21 mouse cellular contexts compared by ENCODE assay signal in genomic region chr12:40253241-40253640, GRCm38 (mm10). TPM values are rescaled to one million over a fixed set of nuclear protein-coding genes. Genes with fewer than 3 reads are reported as not detected.
DNase-seq lines count a peak whose midpoint lies in the region; ATAC-seq and TF ChIP-seq lines count a peak whose summit lies in the region.
"Had no signal": no experiment of that assay in that cellular context is flagged by ENCODE, and none has a peak within 500 bp of the region (broad histone marks: within the 10 kb centered on the region; RNA-seq: fewer than 3 reads in every experiment).

No protein-coding gene starts in this region.

- no peak for TF ChIP-seq POLR2A in MEL (IDR thresholded peaks at IDR 0.05; ENCODE audit: control insufficient read depth in 1 of 2, insufficient read depth in 1 of 2, low read depth in 1 of 2, low read length in 2 of 2, poor library complexity in 1 of 2)

- no peak overlapping the region for H3K4me3 ChIP-seq in MEL (ENCODE audit: control insufficient read depth in 1 of 2, insufficient read depth in 1 of 2, low read depth in 2 of 2, low read length in 2 of 2)
- H3K4me3 ChIP-seq in stomach, postnatal 0 days (ENCODE audit: low read depth, low read length) = no peak overlapping the region
- H3K4me3 ChIP-seq: heart, embryonic 10.5 days; liver, embryonic 12.5 days; midbrain, embryonic 12.5 days; neural tube, embryonic 15.5 days; stomach, embryonic 15.5 days had no signal

- H3K4me1 ChIP-seq in MEL (ENCODE audit: control insufficient read depth in 1 of 2, insufficient read depth in 2 of 2, low read length in 2 of 2) = peaks cover 5 to 12% of the 10 kb centered on the region in 2 experiments
- 0 out of 2 replicates have a peak, but pooled peaks cover 2% of the 10 kb centered on the region for H3K4me1 ChIP-seq in stomach, postnatal 0 days (replicated peaks; ENCODE audit: control insufficient read depth, insufficient read depth)
- H3K4me1 ChIP-seq: midbrain, embryonic 12.5 days; neural tube, embryonic 15.5 days; stomach, embryonic 15.5 days had no signal

- intact Hi-C loops in left cerebral cortex, postnatal 36 days (cut with DNase I) = no loop called here

- TF ChIP-seq EP300 in MEL (IDR thresholded peaks at IDR 0.05; ENCODE audit: low read depth in 1 of 2, low read length in 2 of 2) = peak in 1 of 2 experiments; percentile 24; a peak in 3 of 4 replicates
- TF ChIP-seq EP300 in stomach, postnatal 0 days (optimal IDR thresholded peaks at IDR 0.05) = no peak

- H3K27me3 ChIP-seq in MEL (ENCODE audit: control insufficient read depth in 1 of 2, insufficient read depth in 2 of 2, low read length in 2 of 2) = no peaks in the 10 kb centered on the region; a peak in 1 of 4 replicates
- H3K27me3 ChIP-seq in stomach, postnatal 0 days (ENCODE audit: control insufficient read depth, insufficient read depth, low read length) = no peaks in the 10 kb centered on the region
- H3K27me3 ChIP-seq: liver, embryonic 12.5 days; midbrain, embryonic 12.5 days; neural tube, embryonic 15.5 days; stomach, embryonic 15.5 days had no signal

- WGBS in stomach, postnatal 0 days = 70% methylated on average over 5 of the region's 5 CpGs

- H3K9ac ChIP-seq in MEL (ENCODE audit: control insufficient read depth, low read depth, low read length, poor library complexity, severe bottlenecking) = no peak overlapping the region
- H3K9ac ChIP-seq in stomach, postnatal 0 days (ENCODE audit: low read length) = no peak overlapping the region
- H3K9ac ChIP-seq: liver, embryonic 12.5 days; lung, embryonic 14.5 days; midbrain, embryonic 12.5 days; neural tube, embryonic 15.5 days; stomach, embryonic 15.5 days had no signal

- no peaks in the 10 kb centered on the region for H3K9me3 ChIP-seq in MEL (replicated peaks; ENCODE audit: insufficient read depth, low read length)
- no peaks in the 10 kb centered on the region for H3K9me3 ChIP-seq in stomach, postnatal 0 days (ENCODE audit: control insufficient read depth, low read length)
- H3K9me3 ChIP-seq: heart, embryonic 10.5 days; liver, embryonic 12.5 days; midbrain, embryonic 12.5 days; neural tube, embryonic 15.5 days; stomach, embryonic 15.5 days had no signal

- H3K4me2 ChIP-seq in stomach, postnatal 0 days (replicated peaks; ENCODE audit: low read depth) = no peak overlapping the region
- H3K4me2 ChIP-seq: liver, embryonic 12.5 days; lung, embryonic 14.5 days; midbrain, embryonic 12.5 days; neural tube, embryonic 15.5 days; stomach, embryonic 15.5 days had no signal

- TF ChIP-seq RAD21 in MEL (IDR thresholded peaks at IDR 0.05; ENCODE audit: low read depth, low read length) = no peak

- peak; percentile 66 for ATAC-seq in megakaryocyte, adult 5-6 weeks (ENCODE audit: poor library complexity, severe bottlenecking)
- peak; percentile 70 for ATAC-seq in stomach, postnatal 0 days (ENCODE audit: low FRiP score, low TSS enrichment)
- ATAC-seq: forebrain, embryonic 14.5 days; liver, embryonic 12.5 days had no signal

- H3K27ac ChIP-seq in MEL (ENCODE audit: control insufficient read depth, low read depth, low read length) = no peak overlapping the region
- H3K27ac ChIP-seq in stomach, postnatal 0 days (replicated peaks) = no peak overlapping the region
- H3K27ac ChIP-seq: heart, embryonic 10.5 days; liver, embryonic 12.5 days; midbrain, embryonic 12.5 days; neural tube, embryonic 15.5 days; stomach, embryonic 15.5 days had no signal

- no peak for TF ChIP-seq CTCF in MEL (IDR thresholded peaks at IDR 0.05 in 2 of 3, conservative IDR thresholded peaks at IDR 0.05 in 1 of 3; ENCODE audit: control insufficient read depth in 1 of 3, insufficient read depth in 1 of 3, low read depth in 2 of 3, low read length in 3 of 3, poor library complexity in 1 of 3, severe bottlenecking in 1 of 3)
- TF ChIP-seq CTCF in stomach, postnatal 0 days (IDR thresholded peaks at IDR 0.05; ENCODE audit: low read depth) = no peak

- H3K36me3 ChIP-seq in MEL (ENCODE audit: control insufficient read depth in 1 of 2, insufficient read depth in 2 of 2, low read length in 2 of 2) = peaks cover 0 to 6% of the 10 kb centered on the region in 2 experiments; a peak in 2 of 4 replicates
- H3K36me3 ChIP-seq in stomach, postnatal 0 days (ENCODE audit: control insufficient read depth, insufficient read depth, low read length) = no peaks in the 10 kb centered on the region
- H3K36me3 ChIP-seq: heart, embryonic 10.5 days; liver, embryonic 12.5 days; midbrain, embryonic 12.5 days; neural tube, embryonic 15.5 days; stomach, embryonic 15.5 days had no signal

- DNase-seq in CD4-positive helper T cell, adult 2 months (ENCODE audit: low read depth, low spot score) = peak; percentile 63
- peak; percentile 51 for DNase-seq in MEL (ENCODE audit: low read depth, low spot score)
- no peak for DNase-seq in stomach, postnatal 0 days (ENCODE audit: low spot score)
- no peak for DNase-seq in left cerebral cortex, postnatal 36 days (ENCODE audit: low spot score in 2 of 2)
- no peak for DNase-seq in lung, postnatal 14 days
- DNase-seq in gastrocnemius, adult 18-20 months (ENCODE audit: low spot score) = no peak
- DNase-seq: cerebellum, adult 18-20 months; gastrocnemius, postnatal 36 days; kidney, adult 8-10 months; kidney, postnatal 25 days; lung, embryonic 14.5 days; lung, postnatal 4 days; right cerebral cortex, postnatal 25 days had no signal

- H3K79me2 ChIP-seq in MEL (ENCODE audit: control insufficient read depth, insufficient read depth, low read length, poor library complexity) = no peaks in the 10 kb centered on the region

TF ChIP-seq in MEL, 35 proteins besides CTCF, POLR2A, EP300 and RAD21:
- TF ChIP-seq KAT2A (conservative IDR thresholded peaks at IDR 0.05; ENCODE audit: low read depth, low read length) (no peak), TAL1 (IDR thresholded peaks at IDR 0.05; ENCODE audit: low read length) (0 out of 2 replicates have a peak, but pooled peaks have one; percentile 14), ETS1 (IDR thresholded peaks at IDR 0.05; ENCODE audit: low read depth, low read length) (peak; percentile 51)
TF ChIP-seq in MEL: peak in this region for 2.

RNA-seq across cellular contexts. Expression of gene Ifrd1, which starts 4.9 kb away (rescaled TPM):
- total RNA-seq in MEL (2012; rRNA removed) = 158 and 167 TPM in 2 replicates
- polyA plus RNA-seq in MEL (2012; ENCODE audit: insufficient read depth in 1 of 2, insufficient read length in 2 of 2, low read depth in 1 of 2, low replicate concordance in 2 of 2, missing spikeins in 1 of 2) = 100 to 1,000 TPM in 1 of 2 experiments, not detected in 1; 161 TPM
- 135 and 150 TPM in 2 replicates for total RNA-seq in megakaryocyte, adult 5-6 weeks (2015)
- 99.7 and 100 TPM in 2 replicates for total RNA-seq in megakaryocyte, adult 5-6 weeks (2017)
- 122 TPM in 2 replicates for polyA plus RNA-seq in stomach, postnatal 0 days (2015; fragmentation: Nextera tagmentation; extraction: Ambion mirVana)
- total RNA-seq in left cerebral cortex, postnatal 36 days (2021) = 100 to 1,000 TPM; 112 to 114 TPM
- total RNA-seq in gastrocnemius, adult 18-20 months (2021) = 100 to 1,000 TPM in 1 of 2 experiments, 10 to 100 TPM in 1; 79.2 to 225 TPM

RNA-seq across cellular contexts. Expression of gene Lsmem1, which starts 54.0 kb away (rescaled TPM):
- not detected in 2 replicates for total RNA-seq in MEL (2012; rRNA removed)
- polyA plus RNA-seq in MEL (2012; ENCODE audit: insufficient read depth in 1 of 2, insufficient read length in 2 of 2, low read depth in 1 of 2, low replicate concordance in 2 of 2, missing spikeins in 1 of 2) = under 1 TPM in 1 of 2 experiments, not detected in 1; 0.14 TPM
- total RNA-seq in megakaryocyte, adult 5-6 weeks (2015) = not detected in 2 replicates
- total RNA-seq in megakaryocyte, adult 5-6 weeks (2017) = 0.26 TPM in 1 of 2 replicates, not detected in the other
- 0.11 TPM in 1 of 2 replicates, not detected in the other for polyA plus RNA-seq in stomach, postnatal 0 days (2015; fragmentation: Nextera tagmentation; extraction: Ambion mirVana)
- total RNA-seq in left cerebral cortex, postnatal 36 days (2021) = 1 to 10 TPM; 1.3 to 1.8 TPM
- 10 to 100 TPM; 60.6 to 68.5 TPM for total RNA-seq in gastrocnemius, adult 18-20 months (2021)
- polyA plus RNA-seq: forebrain, embryonic 14.5 days; limb, embryonic 11.5 days; liver, embryonic 12.5 days; lung, embryonic 14.5 days; midbrain, embryonic 12.5 days had no signal

Comparison
In these comparisons a context has a peak if more than half of its experiments do, and no peak if none do; other contexts are left out.
1. DNase-seq: peak in CD4-positive helper T cell, adult 2 months (single experiment) and MEL (single experiment); none in stomach, postnatal 0 days (single experiment), left cerebral cortex, postnatal 36 days (0 of 2), lung, postnatal 14 days (single experiment) and gastrocnemius, adult 18-20 months (single experiment).
2. RNA of gene Lsmem1, which starts 54.0 kb away (total RNA-seq): 60.6 to 68.5 TPM in gastrocnemius, adult 18-20 months; 1.3 to 1.8 TPM in left cerebral cortex, postnatal 36 days, 0.26 TPM in megakaryocyte, adult 5-6 weeks and not detected in MEL; every median in the first group is over 10 times any median in the second.